Mouse (Mus musculus): ENCODE data around the gene Pde4a. TPM values are rescaled to one million over a fixed set of nuclear protein-coding genes. Genes with fewer than 3 reads are reported as not detected.
A peak's percentile ranks its signal among the peaks of the same experiment; 100 is the strongest.
"Not testable (repeated sequence)": the region's sequence is repeated elsewhere in the genome, so short reads cannot be mapped to it uniquely, and the experiment has no call there.

Pde4a gene
- polyA plus RNA-seq, 1 experiment from 2014 or later: 1.9 TPM

DNA sequence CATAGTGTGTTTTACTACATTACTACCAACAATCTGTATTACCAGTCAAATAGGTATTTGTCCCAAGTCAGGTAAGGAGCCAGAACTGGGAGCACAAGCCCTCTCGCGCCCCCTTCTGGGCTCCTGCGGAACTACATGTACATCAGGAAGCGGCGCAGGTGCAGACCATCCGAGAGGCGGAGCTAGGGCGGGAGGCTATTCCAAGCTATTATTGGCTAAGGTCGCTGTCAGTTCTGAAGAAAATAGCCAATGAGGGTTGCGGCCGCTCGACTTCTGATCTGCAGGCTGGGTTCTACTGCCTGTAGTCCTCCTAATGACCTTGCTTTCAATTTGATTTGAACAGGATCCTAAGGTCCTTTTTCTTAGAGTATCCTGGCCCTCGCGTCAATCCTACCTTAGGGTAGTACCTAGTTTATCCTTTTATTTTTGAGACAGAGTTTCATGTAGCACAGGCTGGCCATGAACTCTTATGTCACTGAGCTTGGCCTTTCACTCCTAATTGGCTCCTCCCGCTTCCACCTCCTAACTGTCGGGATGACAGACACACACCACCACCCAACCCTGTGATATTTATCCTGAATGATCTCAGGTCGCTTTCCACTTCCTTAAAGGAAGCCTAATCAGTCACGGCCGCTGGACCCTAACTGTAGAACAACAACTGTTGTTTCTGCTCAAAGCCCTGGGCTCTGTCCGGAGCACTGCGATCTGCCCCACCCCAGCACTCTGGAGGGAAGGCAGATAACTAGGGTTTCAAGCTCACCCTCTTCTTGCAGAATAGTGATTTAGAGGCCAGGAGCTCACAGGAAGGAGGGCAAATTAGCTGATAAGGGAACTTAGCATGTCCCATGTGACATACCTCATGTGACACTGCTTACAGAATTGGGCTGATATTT, 55.2 kb downstream of the Pde4a start:
- H3K4me2 ChIP-seq (ENCODE audit: low read depth, low read length): peak overlapping the region; percentile 60
- WGBS (ENCODE audit: insufficient replicate concordance): 3% methylated on average over 21 of the region's 21 CpGs
- H3K9ac ChIP-seq (ENCODE audit: low read depth, low read length): peak overlapping the region; percentile 33
- peaks cover 29% of the 10 kb centered on the region for H3K4me1 ChIP-seq (ENCODE audit: control insufficient read depth, low read depth, low read length)
- H3K9me3 ChIP-seq (replicated peaks; ENCODE audit: control insufficient read depth, low read length): no peaks in the 10 kb centered on the region
- peak; percentile 88 for ATAC-seq (ENCODE audit: low read depth)
- H3K27ac ChIP-seq (ENCODE audit: low read length): peak overlapping the region; percentile 71
- H3K27me3 ChIP-seq (ENCODE audit: control insufficient read depth, insufficient read depth, low read depth, low read length): no peaks in the 10 kb centered on the region
- no peaks in the 10 kb centered on the region for H3K36me3 ChIP-seq (ENCODE audit: control insufficient read depth, insufficient read depth)
- peak overlapping the region; percentile 61 for H3K4me3 ChIP-seq (ENCODE audit: low read depth, low read length)

- no peaks in the 10 kb centered on the region for H3K27me3 ChIP-seq (ENCODE audit: control insufficient read depth, insufficient read depth, low read depth, low read length)
- H3K9ac ChIP-seq (ENCODE audit: low read depth, low read length): no peak overlapping the region; the same call in 1 of the 2 replicates
- H3K36me3 ChIP-seq (ENCODE audit: control insufficient read depth, insufficient read depth): no peaks in the 10 kb centered on the region
- ATAC-seq (ENCODE audit: low read depth): peak; percentile 22
- no peaks in the 10 kb centered on the region for H3K9me3 ChIP-seq (replicated peaks; ENCODE audit: control insufficient read depth, low read length)
- H3K4me2 ChIP-seq (ENCODE audit: low read depth, low read length): peak overlapping the region; percentile 60
- peaks cover 30% of the 10 kb centered on the region for H3K4me1 ChIP-seq (ENCODE audit: control insufficient read depth, low read depth, low read length)
- H3K27ac ChIP-seq (ENCODE audit: low read length): peak overlapping the region; percentile 71
- WGBS (ENCODE audit: insufficient replicate concordance): 8% methylated on average over 7 of the region's 7 CpGs
- peak overlapping the region; percentile 61 for H3K4me3 ChIP-seq (ENCODE audit: low read depth, low read length)
These were observed 55.9 kb downstream of the Pde4a start for GRCm38 (mm10) chr9:21221383-21221929.

DNA sequence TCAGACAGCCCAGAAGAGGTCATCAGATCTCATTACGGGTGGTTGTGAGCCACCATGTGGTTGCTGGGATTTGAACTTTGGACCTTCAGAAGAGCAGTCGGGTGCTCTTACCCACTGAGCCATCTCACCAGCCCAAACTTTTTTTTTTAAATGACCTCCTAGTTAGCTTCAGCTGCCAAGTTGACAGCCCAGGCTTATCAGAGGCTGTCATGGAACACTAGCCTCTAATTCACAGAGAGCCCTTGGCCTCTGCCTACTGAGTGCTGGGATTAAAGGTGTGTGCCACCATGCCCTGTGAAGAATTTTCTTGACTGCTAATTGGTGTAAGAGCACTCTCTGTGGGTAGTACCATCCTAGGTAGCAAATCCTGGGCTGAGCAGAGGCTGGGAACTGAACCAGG, 58.0 kb downstream of the Pde4a start:
- H3K36me3 ChIP-seq (ENCODE audit: control insufficient read depth, insufficient read depth); H3K9ac ChIP-seq (ENCODE audit: low read depth, low read length); ATAC-seq (ENCODE audit: low read depth); H3K27me3 ChIP-seq (ENCODE audit: control insufficient read depth, insufficient read depth, low read depth, low read length); H3K4me3 ChIP-seq (ENCODE audit: low read depth, low read length); H3K4me2 ChIP-seq (ENCODE audit: low read depth, low read length); H3K9me3 ChIP-seq (replicated peaks; ENCODE audit: control insufficient read depth, low read length); H3K27ac ChIP-seq (ENCODE audit: low read length): not testable (repeated sequence)
- WGBS (ENCODE audit: insufficient replicate concordance): 83% methylated on average over 1 of the region's 2 CpGs
- H3K4me1 ChIP-seq (ENCODE audit: control insufficient read depth, low read depth, low read length): peaks cover 43% of the 10 kb centered on the region

DNA sequence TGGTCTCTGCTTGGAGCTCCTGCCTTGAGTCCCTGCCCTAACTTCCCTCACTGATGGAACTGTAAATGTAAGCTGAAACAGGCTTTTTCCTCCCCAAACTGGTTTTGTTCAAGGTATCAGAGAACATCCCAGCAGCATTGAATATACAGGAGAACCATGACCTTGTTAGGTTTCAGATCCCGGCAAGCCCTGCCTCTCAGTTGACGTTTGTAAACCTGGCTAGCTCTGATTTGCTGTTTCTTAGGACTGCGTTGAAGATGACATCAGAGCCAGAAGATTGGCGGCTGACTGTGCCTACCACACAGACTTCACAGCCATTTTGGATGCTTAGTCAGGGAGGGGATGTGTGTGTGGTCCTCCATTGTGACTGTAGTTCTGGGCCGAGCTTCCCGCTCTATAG, 58.4 kb downstream of the Pde4a start:
- H3K4me1 ChIP-seq (ENCODE audit: control insufficient read depth, low read depth, low read length): peaks cover 47% of the 10 kb centered on the region
- H3K27me3 ChIP-seq (ENCODE audit: control insufficient read depth, insufficient read depth, low read depth, low read length): no peaks in the 10 kb centered on the region
- no peak overlapping the region for H3K4me2 ChIP-seq (ENCODE audit: low read depth, low read length)
- H3K27ac ChIP-seq (ENCODE audit: low read length): no peak overlapping the region
- 83% methylated on average over 6 of the region's 6 CpGs for WGBS (ENCODE audit: insufficient replicate concordance)
- H3K36me3 ChIP-seq (ENCODE audit: control insufficient read depth, insufficient read depth): no peaks in the 10 kb centered on the region
- H3K9me3 ChIP-seq (replicated peaks; ENCODE audit: control insufficient read depth, low read length): no peaks in the 10 kb centered on the region
- no peak for ATAC-seq (ENCODE audit: low read depth)
- H3K9ac ChIP-seq (ENCODE audit: low read depth, low read length): no peak overlapping the region
- no peak overlapping the region for H3K4me3 ChIP-seq (ENCODE audit: low read depth, low read length)

- Histone ChIP-seq H3K36me3 (ENCODE audit: control insufficient read depth, insufficient read depth) (peaks cover 6% of the 10 kb centered on the region; the same call in 1 of the 2 replicates), H3K9ac (ENCODE audit: low read depth, low read length) (peak overlapping the region; percentile 33), H3K9me3 (replicated peaks; ENCODE audit: control insufficient read depth, low read length) (no peaks in the 10 kb centered on the region), H3K4me1 (ENCODE audit: control insufficient read depth, low read depth, low read length) (peaks cover 48% of the 10 kb centered on the region), H3K4me2 (ENCODE audit: low read depth, low read length) (peak overlapping the region; percentile 61), H3K27me3 (ENCODE audit: control insufficient read depth, insufficient read depth, low read depth, low read length) (no peaks in the 10 kb centered on the region), H3K4me3 (ENCODE audit: low read depth, low read length) (peak overlapping the region; percentile 48), H3K27ac (ENCODE audit: low read length) (peak overlapping the region; percentile 31)
- WGBS (ENCODE audit: insufficient replicate concordance): 16% methylated on average over 26 of the region's 26 CpGs
- ATAC-seq (ENCODE audit: low read depth): peak; percentile 57
These were observed 59.3 kb downstream of the Pde4a start for GRCm38 (mm10) chr9:21224576-21225414.

DNA sequence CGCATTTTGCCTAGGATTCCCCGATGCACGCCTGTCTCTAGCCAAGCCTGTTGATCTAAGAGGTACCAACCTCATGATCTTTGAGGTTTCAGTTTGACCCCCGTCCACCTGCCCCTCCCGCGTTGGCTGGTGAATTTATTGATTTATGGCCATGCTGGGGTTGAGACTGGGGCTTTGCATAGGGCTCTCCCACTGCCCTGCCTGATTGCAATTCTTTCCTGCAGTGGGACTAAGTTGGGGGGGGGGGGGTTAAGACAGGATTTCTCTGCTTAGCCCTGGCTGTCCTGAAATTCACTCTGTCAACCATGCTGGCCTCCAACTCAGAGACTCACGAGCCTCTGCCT, 59.9 kb downstream of the Pde4a start:
- H3K4me3 ChIP-seq (ENCODE audit: low read depth, low read length): peak overlapping the region; percentile 48
- peak overlapping the region; percentile 33 for H3K9ac ChIP-seq (ENCODE audit: low read depth, low read length)

GRCm38 (mm10) chr9:21227342-21227741, 61.8 kb downstream of the Pde4a start:
- 17% methylated on average over 16 of the region's 16 CpGs for WGBS (ENCODE audit: insufficient replicate concordance)

More for the DNA sequence above, 59.9 kb downstream of the Pde4a start:
- Histone ChIP-seq H3K27ac (ENCODE audit: low read length) (peak overlapping the region; percentile 31), H3K4me2 (ENCODE audit: low read depth, low read length) (peak overlapping the region; percentile 61), H3K27me3 (ENCODE audit: control insufficient read depth, insufficient read depth, low read depth, low read length) (no peaks in the 10 kb centered on the region), H3K36me3 (ENCODE audit: control insufficient read depth, insufficient read depth) (peaks cover 10% of the 10 kb centered on the region), H3K9me3 (replicated peaks; ENCODE audit: control insufficient read depth, low read length) (no peaks in the 10 kb centered on the region), H3K4me1 (ENCODE audit: control insufficient read depth, low read depth, low read length) (peaks cover 44% of the 10 kb centered on the region)
- no peak for ATAC-seq (ENCODE audit: low read depth)
- 8% methylated on average over 7 of the region's 7 CpGs for WGBS (ENCODE audit: insufficient replicate concordance)

DNA sequence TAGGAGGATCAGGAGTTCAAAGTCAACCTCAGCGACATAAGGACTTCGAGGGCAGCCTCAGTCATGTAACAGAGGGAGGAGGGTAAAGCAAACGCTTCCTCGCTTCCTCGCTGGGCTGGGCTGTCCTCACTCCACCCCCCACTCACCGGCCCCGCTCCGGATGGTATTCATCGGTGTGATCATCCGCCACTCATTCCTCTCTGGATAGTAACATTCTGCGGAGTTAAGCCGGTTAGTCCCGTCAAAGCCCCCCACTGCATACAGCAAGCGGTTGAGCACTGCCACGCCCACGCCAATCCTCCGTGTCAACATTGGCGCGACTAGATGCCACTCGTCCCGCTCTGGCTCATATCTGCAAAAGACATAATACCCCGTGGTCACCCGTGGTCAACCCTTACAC, 66.0 kb downstream of the Pde4a start:
- Histone ChIP-seq H3K27me3 (ENCODE audit: control insufficient read depth, insufficient read depth, low read depth, low read length) (no peaks in the 10 kb centered on the region), H3K9me3 (replicated peaks; ENCODE audit: control insufficient read depth, low read length) (no peaks in the 10 kb centered on the region), H3K27ac (ENCODE audit: low read length) (no peak overlapping the region), H3K9ac (ENCODE audit: low read depth, low read length) (no peak overlapping the region), H3K4me1 (ENCODE audit: control insufficient read depth, low read depth, low read length) (peaks cover 25% of the 10 kb centered on the region), H3K4me3 (ENCODE audit: low read depth, low read length) (no peak overlapping the region), H3K36me3 (ENCODE audit: control insufficient read depth, insufficient read depth) (peaks cover 38% of the 10 kb centered on the region), H3K4me2 (ENCODE audit: low read depth, low read length) (no peak overlapping the region)
- 62% methylated on average over 23 of the region's 23 CpGs for WGBS (ENCODE audit: insufficient replicate concordance)
- no peak for ATAC-seq (ENCODE audit: low read depth)

More at GRCm38 (mm10) chr9:21227342-21227741, 61.8 kb downstream of the Pde4a start:
- Histone ChIP-seq H3K4me2 (ENCODE audit: low read depth, low read length) (peak overlapping the region; percentile 65), H3K9ac (ENCODE audit: low read depth, low read length) (peak overlapping the region; percentile 51), H3K27me3 (ENCODE audit: control insufficient read depth, insufficient read depth, low read depth, low read length) (no peaks in the 10 kb centered on the region), H3K36me3 (ENCODE audit: control insufficient read depth, insufficient read depth) (peaks cover 21% of the 10 kb centered on the region), H3K9me3 (replicated peaks; ENCODE audit: control insufficient read depth, low read length) (no peaks in the 10 kb centered on the region), H3K4me1 (ENCODE audit: control insufficient read depth, low read depth, low read length) (peaks cover 30% of the 10 kb centered on the region), H3K27ac (ENCODE audit: low read length) (peak overlapping the region; percentile 62), H3K4me3 (ENCODE audit: low read depth, low read length) (peak overlapping the region; percentile 47)
- ATAC-seq (ENCODE audit: low read depth): peak; percentile 69

Measured in liver, embryonic 16.5 days (tissue).